Mouse (Mus musculus): Measurements from ENCODE around the gene Lrrc19.

DNA sequence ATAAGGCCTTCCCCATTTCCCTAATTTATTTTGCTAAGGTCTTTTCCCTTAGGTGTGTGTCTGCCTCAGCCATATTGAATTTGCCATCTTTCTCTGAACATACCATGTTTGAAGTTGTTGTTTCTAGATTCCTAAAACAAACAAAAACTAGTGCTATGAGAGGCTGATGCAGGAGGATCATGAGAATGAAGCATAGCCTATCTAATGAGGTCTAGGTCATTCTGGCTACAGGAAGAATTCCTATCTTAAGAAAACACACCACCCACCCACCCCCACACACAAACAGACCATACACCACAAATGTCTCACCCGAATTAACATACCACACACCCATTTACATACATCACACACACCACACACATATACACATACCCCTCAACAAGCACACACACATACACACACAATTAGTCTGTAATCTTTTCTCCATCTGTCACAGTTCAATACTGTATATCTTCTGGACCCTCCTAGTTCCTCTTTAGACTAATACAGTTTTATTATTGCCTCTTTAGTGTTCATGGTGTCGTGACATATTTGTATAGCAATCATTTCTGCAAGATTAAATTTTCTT, 45.4 kb downstream of the Lrrc19 start:
- TF ChIP-seq TAL1 (IDR thresholded peaks at IDR 0.05; ENCODE audit: low read length), result no peak
- no peak for TF ChIP-seq GATA1 (IDR thresholded peaks at IDR 0.05; ENCODE audit: low read length)
